Mouse (Mus musculus) heart, embryonic 15.5 days (tissue): ENCODE results near the gene Lix1l. TPM values are rescaled to one million over a fixed set of nuclear protein-coding genes. Genes with fewer than 3 reads are reported as not detected.
"Not testable (repeated sequence)": the region's sequence is repeated elsewhere in the genome, so short reads cannot be mapped to it uniquely, and the experiment has no call there.

Source experiments
- ATAC-seq: fragments of 200-750 bp; cut with Nextera tagmentation; replicated peaks from 2 replicates; pipeline ENCODE4 v1.8.0; 2017; ENCODE audit warnings: low read depth, moderate TSS enrichment; ENCODE audit not compliant: insufficient number of reproducible peaks, insufficient read depth, low FRiP score
- H3K27ac ChIP-seq: fragments of 300-500 bp; sonication (generic); 2 replicates; pipeline ENCODE4 v1.5.1; 2015; ENCODE audit warnings: mild to moderate bottlenecking, inconsistent platforms
- H3K27me3 ChIP-seq: fragments of 300-500 bp; sonication (generic); 2 replicates; pipeline ENCODE4 v1.6.1; 2015; ENCODE audit warnings: inconsistent platforms
- H3K36me3 ChIP-seq: fragments of 300-500 bp; sonication (generic); 2 replicates; pipeline ENCODE4 v1.6.1; 2015; ENCODE audit warnings: mild to moderate bottlenecking, inconsistent platforms
- H3K4me1 ChIP-seq: fragments of 300-500 bp; sonication (generic); replicated peaks from 2 replicates; pipeline ENCODE4 v1.6.1; 2015; ENCODE audit warnings: inconsistent platforms
- H3K4me2 ChIP-seq: fragments of 300-500 bp; sonication (generic); 2 replicates; pipeline ENCODE4 v1.6.1; 2015; ENCODE audit warnings: inconsistent platforms, mild to moderate bottlenecking, moderate library complexity
- H3K4me3 ChIP-seq: fragments of 300-500 bp; sonication (generic); 2 replicates; pipeline ENCODE4 v1.5.1; 2015; ENCODE audit warnings: mild to moderate bottlenecking, inconsistent platforms
- H3K9ac ChIP-seq: fragments of 300-500 bp; sonication (generic); 2 replicates; pipeline ENCODE4 v1.6.1; 2015; ENCODE audit warnings: mild to moderate bottlenecking, inconsistent platforms
- H3K9me3 ChIP-seq: fragments of 300-500 bp; sonication (generic); replicated peaks from 2 replicates; pipeline ENCODE4 v1.6.1; 2016; ENCODE audit warnings: inconsistent platforms
- WGBS: fragments of 180-500 bp; shearing (Covaris S2); methylation state at CpG from one replicate; pipeline ENCODE4 v1.1.7; 2015; ENCODE audit warnings: mixed read lengths; 5-methylcytosine and 5-hydroxymethylcytosine counted together
- polyA plus RNA-seq: library from polyadenylated mRNA; unstranded; fragments of >200 nt; fragmentation: Nextera tagmentation; extraction: Ambion mirVana; gene quantifications from 2 replicates; pipeline ENCODE4 v1.2.1, GENCODE M21; 2015

The Lix1l gene
- polyA plus RNA-seq, 1 experiment from 2014 or later, result 5.3 TPM

DNA sequence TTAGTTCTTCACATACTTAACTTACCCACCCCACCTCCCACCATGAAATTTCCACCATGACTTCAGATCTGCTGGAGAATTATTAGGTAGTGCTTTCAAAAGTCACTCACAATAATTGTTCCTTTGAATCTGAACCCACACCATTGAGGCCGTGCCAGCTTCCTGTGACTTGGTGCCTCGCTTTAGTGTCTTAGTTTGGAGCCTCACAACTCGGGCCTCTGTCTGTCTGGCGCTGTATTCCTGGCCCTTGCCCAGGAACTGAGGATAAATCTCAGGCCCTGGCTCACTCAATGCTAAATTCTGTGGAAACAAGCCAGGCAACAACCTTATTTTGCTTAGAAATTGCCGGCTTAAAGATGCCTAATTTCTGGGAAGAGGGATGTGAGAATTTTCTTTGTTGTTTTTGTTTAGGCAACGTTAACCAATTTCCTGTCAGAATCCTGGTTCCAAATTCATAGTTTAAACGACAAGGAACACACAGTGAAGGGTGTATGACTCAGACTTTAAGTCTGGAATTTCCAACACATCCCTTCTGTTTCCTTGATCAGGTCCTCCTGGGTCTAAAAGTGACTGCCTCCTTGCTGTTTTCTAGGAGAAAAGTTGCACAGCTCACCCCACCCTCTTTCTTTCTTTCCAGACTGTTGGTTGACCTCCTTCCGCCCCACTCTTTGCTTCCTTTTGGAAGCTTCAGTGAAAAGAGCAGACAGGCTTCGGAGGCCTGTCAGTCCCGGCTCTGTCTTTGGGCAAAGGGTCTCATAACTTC lies 1.2 kb downstream of the Lix1l start:
- ATAC-seq, result no peak
- WGBS, result 22% methylated on average over 10 of the region's 10 CpGs
- no peaks in the 10 kb centered on the region for H3K36me3 ChIP-seq
- H3K4me1 ChIP-seq, result peaks cover 58% of the 10 kb centered on the region
- H3K27ac ChIP-seq, result peak overlapping the region; percentile 97
- peak overlapping the region; percentile 71 for H3K4me3 ChIP-seq
- peak overlapping the region; percentile 64 for H3K4me2 ChIP-seq
- H3K9me3 ChIP-seq, result no peaks in the 10 kb centered on the region
- peak overlapping the region; percentile 76 for H3K9ac ChIP-seq
- H3K27me3 ChIP-seq, result no peaks in the 10 kb centered on the region

DNA sequence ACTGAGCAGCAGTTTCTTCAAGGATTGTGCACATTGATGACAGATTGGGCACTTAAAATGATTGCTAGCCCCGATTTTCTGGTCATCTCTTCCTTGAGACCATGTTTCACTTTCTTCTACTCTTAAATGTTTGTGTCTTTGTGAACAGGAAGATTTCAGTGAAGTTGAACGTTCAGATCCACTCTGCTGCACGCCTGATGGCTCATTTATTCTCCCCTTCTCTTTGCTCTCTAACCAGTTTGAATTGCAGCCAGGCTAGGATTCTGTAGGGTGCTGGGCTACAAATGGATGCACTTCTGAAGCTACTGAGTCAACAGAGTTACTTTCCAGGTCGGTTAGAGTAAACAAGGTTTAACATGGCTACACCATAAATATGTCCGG lies 1.7 kb downstream of the Lix1l start:
- ATAC-seq, result no peak
- peak overlapping the region; percentile 97 for H3K27ac ChIP-seq
- no peaks in the 10 kb centered on the region for H3K36me3 ChIP-seq
- H3K4me2 ChIP-seq, result peak overlapping the region; percentile 64
- H3K4me3 ChIP-seq, result peak overlapping the region; percentile 71
- WGBS, result 39% methylated on average over 5 of the region's 5 CpGs
- H3K4me1 ChIP-seq, result peaks cover 59% of the 10 kb centered on the region
- peak overlapping the region; percentile 76 for H3K9ac ChIP-seq
- H3K27me3 ChIP-seq, result no peaks in the 10 kb centered on the region
- H3K9me3 ChIP-seq, result no peaks in the 10 kb centered on the region

GRCm38 (mm10) chr3:96603311-96603710 lies 2.4 kb downstream of the Lix1l start:
- WGBS, result 64% methylated on average over 5 of the region's 5 CpGs
- H3K27ac ChIP-seq, result peak overlapping the region; percentile 97
- peaks cover 54% of the 10 kb centered on the region for H3K4me1 ChIP-seq
- H3K9ac ChIP-seq, result no peak overlapping the region; the same call in 1 of the 2 replicates
- peak overlapping the region; percentile 71 for H3K4me3 ChIP-seq
- H3K4me2 ChIP-seq, result peak overlapping the region; percentile 64
- H3K36me3 ChIP-seq, result no peaks in the 10 kb centered on the region
- ATAC-seq, result no peak
- no peaks in the 10 kb centered on the region for H3K27me3 ChIP-seq
- no peaks in the 10 kb centered on the region for H3K9me3 ChIP-seq

- not testable (repeated sequence) for H3K27ac ChIP-seq, ATAC-seq, H3K9ac ChIP-seq, H3K9me3 ChIP-seq, H3K4me2 ChIP-seq, H3K4me3 ChIP-seq, H3K27me3 ChIP-seq, H3K36me3 ChIP-seq
- 90% methylated on average over 4 of the region's 4 CpGs for WGBS
- peaks cover 43% of the 10 kb centered on the region for H3K4me1 ChIP-seq
These were observed 5.1 kb downstream of the Lix1l start for GRCm38 (mm10) chr3:96606007-96606406.

- no peaks in the 10 kb centered on the region for H3K9me3 ChIP-seq
- 87% methylated on average over 4 of the region's 4 CpGs for WGBS
- no peak overlapping the region for H3K4me2 ChIP-seq
- no peaks in the 10 kb centered on the region for H3K27me3 ChIP-seq
- no peak overlapping the region for H3K9ac ChIP-seq
- H3K36me3 ChIP-seq, result no peaks in the 10 kb centered on the region
- no peak overlapping the region for H3K4me3 ChIP-seq
- H3K4me1 ChIP-seq, result peaks cover 43% of the 10 kb centered on the region
- ATAC-seq, result no peak
- H3K27ac ChIP-seq, result no peak overlapping the region
These were observed 5.7 kb downstream of the Lix1l start for GRCm38 (mm10) chr3:96606618-96607017.

DNA sequence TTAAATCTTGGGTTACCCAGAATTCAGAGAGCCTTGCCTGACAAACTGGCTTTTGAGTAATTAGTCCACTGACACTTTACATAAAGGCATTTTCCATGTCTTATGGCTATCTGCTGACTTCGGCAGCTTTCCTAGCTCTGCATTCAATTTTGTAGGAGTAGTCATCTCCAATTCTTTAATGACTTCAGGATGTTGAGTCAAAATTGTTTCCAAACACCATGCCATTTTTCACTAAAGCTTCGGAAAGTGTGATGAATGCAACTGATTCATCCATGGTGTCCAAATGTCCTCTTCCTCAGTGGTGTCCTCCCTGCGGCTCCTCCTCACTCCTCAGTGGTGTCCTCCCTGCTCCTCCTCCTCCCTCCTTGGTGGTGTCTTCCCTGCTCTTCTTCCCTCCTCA lies 17.0 kb downstream of the Lix1l start:
- Histone ChIP-seq H3K4me1 (no peaks in the 10 kb centered on the region), H3K9ac (no peak overlapping the region), H3K4me2 (no peak overlapping the region), H3K9me3 (no peaks in the 10 kb centered on the region), H3K4me3 (no peak overlapping the region), H3K27me3 (no peaks in the 10 kb centered on the region), H3K27ac (no peak overlapping the region), H3K36me3 (peaks cover 74% of the 10 kb centered on the region)
- 90% methylated on average over 3 of the region's 3 CpGs for WGBS
- no peak for ATAC-seq

DNA sequence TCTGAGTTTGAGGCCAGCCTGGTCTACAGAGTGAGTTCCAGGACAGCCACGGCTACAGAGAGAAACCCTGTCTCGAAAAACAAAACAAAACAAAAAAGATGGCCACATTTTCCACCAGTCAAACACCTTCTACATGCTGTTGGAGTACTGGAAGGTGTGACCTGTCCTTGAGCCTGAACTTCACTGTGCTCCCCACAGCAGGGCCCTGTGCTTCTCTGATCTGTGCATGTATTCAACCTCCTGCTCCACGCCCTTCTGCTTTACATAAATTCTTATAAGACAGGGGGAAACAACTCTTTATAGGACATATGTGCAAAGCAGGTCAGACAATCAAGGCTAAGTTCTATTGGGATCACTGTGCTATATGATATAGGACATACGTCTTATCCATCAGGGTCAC lies 22.3 kb downstream of the Lix1l start:
- H3K9me3 ChIP-seq, result no peaks in the 10 kb centered on the region
- no peak overlapping the region for H3K4me3 ChIP-seq
- no peak overlapping the region for H3K27ac ChIP-seq
- H3K9ac ChIP-seq, result no peak overlapping the region
- no peaks in the 10 kb centered on the region for H3K4me1 ChIP-seq
- ATAC-seq, result no peak
- 95% methylated on average over 4 of the region's 4 CpGs for WGBS
- no peaks in the 10 kb centered on the region for H3K27me3 ChIP-seq
- peaks cover 65% of the 10 kb centered on the region for H3K36me3 ChIP-seq
- no peak overlapping the region for H3K4me2 ChIP-seq

- no peaks in the 10 kb centered on the region for H3K9me3 ChIP-seq
- peak within 1 kb of the TSS; percentile 87 for H3K4me2 ChIP-seq
- H3K36me3 ChIP-seq, result peaks cover 27% of the 10 kb centered on the region
- no peaks in the 10 kb centered on the region for H3K27me3 ChIP-seq
- H3K4me3 ChIP-seq, result peak within 1 kb of the TSS; percentile 73
- H3K4me1 ChIP-seq, result peaks cover 24% of the 10 kb centered on the region
- peak within 1 kb of the TSS; percentile 74 for H3K27ac ChIP-seq
- H3K9ac ChIP-seq, result peak within 1 kb of the TSS; percentile 62
- peak; percentile 94 for ATAC-seq
- WGBS, result 1% methylated on average over 48 of the region's 48 CpGs
These were observed 29.0 kb downstream of the Lix1l start, which contains the start of gene Rbm8a for GRCm38 (mm10) chr3:96629729-96630600. TSS of gene Rbm8a (plus strand) at chr3:96629933.

DNA sequence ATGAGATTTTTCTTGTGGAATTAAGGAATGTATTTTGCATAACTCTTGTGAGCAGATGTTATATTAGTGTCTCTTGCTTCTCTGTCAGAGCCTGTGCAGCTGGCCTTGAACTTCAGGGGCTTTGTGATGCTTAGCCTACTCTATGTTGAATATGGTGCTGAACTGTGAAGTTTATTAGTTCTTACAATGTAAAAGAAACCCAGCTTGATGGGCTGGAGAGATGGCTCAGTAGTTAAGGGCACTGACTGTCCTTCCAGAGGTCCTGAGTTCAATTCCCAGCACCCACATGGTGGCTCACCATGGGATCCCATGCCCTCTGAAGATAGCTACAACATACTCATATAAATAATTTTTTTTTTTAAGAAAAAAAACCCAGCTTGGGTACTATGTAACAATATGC lies 31.1 kb downstream of the Lix1l start:
- H3K27me3 ChIP-seq, result no peaks in the 10 kb centered on the region
- no peak overlapping the region for H3K4me3 ChIP-seq
- H3K4me2 ChIP-seq, result no peak overlapping the region
- no peak for ATAC-seq
- no peaks in the 10 kb centered on the region for H3K9me3 ChIP-seq
- no peak overlapping the region for H3K27ac ChIP-seq
- no peak overlapping the region for H3K9ac ChIP-seq
- peaks cover 31% of the 10 kb centered on the region for H3K4me1 ChIP-seq
- peaks cover 18% of the 10 kb centered on the region for H3K36me3 ChIP-seq

GRCm38 (mm10) chr3:96634015-96634414 lies 33.1 kb downstream of the Lix1l start:
- WGBS, result 49% methylated on average over 1 of the region's 1 CpGs
- Histone ChIP-seq H3K4me3 (no peak overlapping the region), H3K36me3 (peaks cover 28% of the 10 kb centered on the region), H3K4me1 (peaks cover 29% of the 10 kb centered on the region), H3K9me3 (no peaks in the 10 kb centered on the region), H3K27me3 (no peaks in the 10 kb centered on the region), H3K9ac (no peak overlapping the region), H3K4me2 (no peak overlapping the region; the same call in 1 of the 2 replicates), H3K27ac (no peak overlapping the region)
- no peak for ATAC-seq

- Histone ChIP-seq H3K27me3 (no peaks in the 10 kb centered on the region), H3K4me2 (peak within 1 kb of the TSS; percentile 76), H3K27ac (peak within 1 kb of the TSS; percentile 85), H3K9ac (peak within 1 kb of the TSS; percentile 88), H3K4me3 (peak within 1 kb of the TSS; percentile 84), H3K4me1 (peaks cover 25% of the 10 kb centered on the region), H3K36me3 (peaks cover 34% of the 10 kb centered on the region), H3K9me3 (no peaks in the 10 kb centered on the region)
- 2% methylated on average over 60 of the region's 60 CpGs for WGBS
- ATAC-seq, result peak; percentile 89
These were observed 34.3 kb downstream of the Lix1l start, which contains the start of the genes Pex11b and Gm42957 for GRCm38 (mm10) chr3:96634928-96635879. TSS of gene Pex11b (plus strand) at chr3:96635376. TSS of gene Gm42957 (plus strand) at chr3:96635474.
